Mouse (Mus musculus) lung, adult 2 months (tissue): ENCODE measurements around the gene Nap1l4.

ENCODE experiments used
- CTCF ChIP-seq: fragments of 200-500 bp; IDR thresholded peaks from 2 replicates; pipeline ENCODE4 v1.5.1; 2011; ENCODE audit warnings: mild to moderate bottlenecking, low read length, control low read depth; ENCODE audit not compliant: insufficient read depth
- POLR2A ChIP-seq: fragments of 200-500 bp; IDR thresholded peaks from 2 replicates; pipeline ENCODE4 v1.6.1; 2011; ENCODE audit warnings: low read depth, mild to moderate bottlenecking, control low read depth, low read length, borderline replicate concordance; ENCODE audit errors: extremely low read depth

- no peak for TF ChIP-seq CTCF
- no peak for TF ChIP-seq POLR2A
These were observed 47.1 kb downstream of the Nap1l4 start for GRCm38 (mm10) chr7:143501643-143502417.
